Mouse (Mus musculus) lung, adult 10 weeks (tissue): ENCODE data around the gene Wdr41. TPM values are rescaled to one million over a fixed set of nuclear protein-coding genes. Genes with fewer than 3 reads are reported as not detected.

Experiments used
- polyA plus RNA-seq: library from polyadenylated mRNA; stranded (reverse); fragments of 350-450 nt; fragmentation: Illumina TruSeq; extraction: RNeasy Lipid Tissue Mini Kit (QIAGEN cat#74804); gene quantifications from one replicate; pipeline ENCODE4 v1.2.3, GENCODE M21; 2014; ENCODE audit warnings: low read depth, low replicate concordance; ENCODE audit not compliant: insufficient read depth

Wdr41 gene
- 10.9 TPM for polyA plus RNA-seq

GRCm38 (mm10) chr13:94976219-94977186 is at the start of gene Wdr41:
Gene Wdr41, plus strand, starts transcription at chr13:94976344.

Other genes starting within 250 kb of the Wdr41 start
- 279 TPM for gene Tbca, start 187.4 kb upstream of the Wdr41 start, polyA plus RNA-seq
- gene Otp, start 100.7 kb upstream of the Wdr41 start, polyA plus RNA-seq, result not detected